Mouse (Mus musculus) T-helper 17 cell (primary cell): Measurements from ENCODE around the gene Tpm3.
"Not testable (repeated sequence)": the region's sequence is repeated elsewhere in the genome, so short reads cannot be mapped to it uniquely, and the experiment has no call there.

ENCODE experiments used
- in situ Hi-C, 2 experiments: fragments of 300-600 bp; cut with MboI, MseI; formaldehyde crosslinking; loops; 1 replicate in 1 of 2; 2 replicates in 1 of 2; pipeline ENCODE4 v1.15.1; 2025; ENCODE audit warnings: high pct_unique_total_duplicates in 2 of 2

Gene Tpm3

GRCm38 (mm10) chr3:90083698-90084324 lies 11.4 kb downstream of the Tpm3 start:
- in situ Hi-C loops: no loop called here

- in situ Hi-C loops: no loop called here
Measured at GRCm38 (mm10) chr3:90084790-90085189, 12.3 kb downstream of the Tpm3 start.

DNA sequence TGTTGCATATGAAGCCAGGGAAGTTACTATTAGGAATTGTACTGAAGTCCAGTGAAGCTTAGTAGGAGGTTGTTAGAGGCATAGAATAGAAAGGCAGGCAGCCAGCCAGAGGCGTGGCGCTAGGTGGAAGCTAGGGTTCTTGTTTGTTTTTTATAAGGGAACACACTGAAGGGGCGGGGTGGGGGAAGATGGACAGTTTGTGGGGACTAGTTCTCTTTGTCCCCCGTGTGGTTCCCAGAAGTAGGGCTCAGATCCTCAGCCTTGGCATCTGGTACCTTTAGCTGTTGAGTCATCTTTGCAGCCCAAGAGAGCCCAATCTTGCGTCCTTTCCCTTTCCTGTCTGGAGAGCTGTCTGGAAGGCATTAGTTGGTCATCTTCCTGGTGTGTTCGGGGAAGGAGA lies 12.8 kb downstream of the Tpm3 start:
- in situ Hi-C loops: no loop called here

DNA sequence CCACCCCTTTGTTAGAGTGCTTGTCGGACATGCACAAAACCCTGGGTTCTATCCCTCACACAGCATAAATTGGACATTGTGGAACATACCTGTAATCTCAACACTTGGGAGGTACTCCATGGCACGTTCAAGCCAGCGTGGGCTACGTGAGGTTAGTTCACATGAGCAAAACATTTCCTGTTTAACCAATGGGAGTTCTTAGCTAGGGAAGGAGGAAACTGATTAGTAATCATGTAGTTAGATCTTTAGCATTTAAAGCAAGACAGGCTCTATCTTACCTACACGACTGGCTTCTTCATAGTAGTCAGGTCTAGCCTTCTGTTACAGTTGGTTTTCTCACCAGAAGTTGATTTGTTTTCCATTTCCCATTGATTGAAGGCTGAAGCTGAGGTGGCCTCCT lies 13.6 kb downstream of the Tpm3 start:
- in situ Hi-C loops: no loop called here

- in situ Hi-C loops: no loop called here
Measured at GRCm38 (mm10) chr3:90088617-90089016, 16.2 kb downstream of the Tpm3 start.

DNA sequence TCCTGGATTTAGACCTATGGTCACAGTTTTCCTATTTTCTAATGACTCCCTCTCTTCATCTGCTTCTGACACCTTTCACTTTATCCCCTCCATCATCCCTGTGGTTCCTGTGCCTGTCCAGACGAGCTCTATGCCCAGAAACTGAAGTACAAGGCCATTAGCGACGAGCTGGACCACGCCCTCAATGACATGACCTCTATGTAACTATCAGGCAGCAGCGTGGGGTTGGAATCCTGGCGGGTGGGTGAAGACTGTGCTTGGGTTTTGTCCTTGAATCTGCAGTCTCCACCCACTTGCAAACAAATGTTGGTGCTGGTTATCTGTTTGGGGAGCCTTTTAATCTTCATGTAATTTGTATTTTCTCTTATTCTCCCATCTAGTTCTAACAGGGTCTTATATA lies 18.4 kb downstream of the Tpm3 start:
- in situ Hi-C loops: no loop called here

GRCm38 (mm10) chr3:90094453-90094852 lies 22.0 kb downstream of the Tpm3 start:
- in situ Hi-C loops: no loop called here

- in situ Hi-C loops: no loop called here
Measured at GRCm38 (mm10) chr3:90097928-90098327, 25.5 kb downstream of the Tpm3 start.

DNA sequence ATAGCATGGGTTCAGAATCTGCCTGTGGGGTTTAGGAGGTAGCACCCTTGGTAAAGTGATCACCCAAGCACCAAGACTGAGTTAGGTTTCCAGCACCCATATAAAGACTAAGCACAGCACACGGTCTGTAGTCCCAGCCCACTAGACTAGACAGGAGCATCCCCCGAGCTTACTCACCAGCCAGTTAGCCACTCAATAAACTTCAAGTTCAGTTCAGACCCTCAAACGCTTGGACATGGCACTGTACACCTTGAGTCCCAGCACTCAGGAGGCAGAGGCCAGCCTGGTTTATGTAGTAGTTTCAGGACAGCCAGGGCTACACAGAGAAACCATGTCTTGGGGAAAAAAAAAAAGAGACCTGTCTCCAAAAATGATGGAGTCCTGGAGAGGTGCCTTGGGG lies 28.6 kb downstream of the Tpm3 start:
- in situ Hi-C loops: no loop called here

- in situ Hi-C loops: no loop called here
Measured at GRCm38 (mm10) chr3:90101673-90102072, 29.2 kb downstream of the Tpm3 start.

DNA sequence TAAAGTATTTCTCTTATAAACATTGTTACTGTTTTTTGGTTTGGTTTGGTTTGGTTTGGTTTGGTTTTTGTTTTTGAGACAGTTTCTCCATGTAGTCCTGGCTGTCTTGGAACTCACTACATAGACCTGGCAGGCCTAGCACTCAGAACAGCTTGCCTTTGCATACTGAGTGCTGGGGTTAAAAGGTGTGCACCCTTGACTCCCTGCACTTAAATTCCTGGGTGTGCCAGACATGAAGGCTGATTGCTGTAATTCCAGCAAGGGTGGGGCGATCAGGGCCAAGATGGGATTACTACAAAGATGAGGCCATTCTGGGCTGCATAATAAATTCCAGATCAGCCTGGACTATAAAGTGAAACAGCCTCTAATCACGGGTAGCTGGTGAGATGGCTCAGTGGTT lies 29.8 kb downstream of the Tpm3 start:
- in situ Hi-C loops: no loop called here

DNA sequence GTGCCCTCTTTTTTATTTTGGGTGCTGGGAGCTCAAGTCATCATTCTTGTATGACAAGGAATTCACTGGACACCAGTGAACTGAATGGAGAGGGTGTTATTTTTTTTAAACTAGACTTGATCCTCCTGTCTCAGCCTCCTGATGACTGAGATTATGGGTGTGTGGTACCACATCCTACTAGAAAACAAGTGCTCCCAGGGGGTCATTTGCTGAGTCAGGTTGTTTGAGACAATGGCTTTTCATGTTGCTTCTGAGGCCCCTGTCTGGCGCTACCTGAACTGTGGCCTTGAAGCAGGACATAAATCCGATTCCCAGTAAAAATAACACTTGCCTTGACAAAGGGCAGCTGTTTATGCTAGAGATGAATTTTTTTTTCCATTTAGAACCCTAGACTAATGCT lies 30.7 kb downstream of the Tpm3 start:
- in situ Hi-C loops: no loop called here

DNA sequence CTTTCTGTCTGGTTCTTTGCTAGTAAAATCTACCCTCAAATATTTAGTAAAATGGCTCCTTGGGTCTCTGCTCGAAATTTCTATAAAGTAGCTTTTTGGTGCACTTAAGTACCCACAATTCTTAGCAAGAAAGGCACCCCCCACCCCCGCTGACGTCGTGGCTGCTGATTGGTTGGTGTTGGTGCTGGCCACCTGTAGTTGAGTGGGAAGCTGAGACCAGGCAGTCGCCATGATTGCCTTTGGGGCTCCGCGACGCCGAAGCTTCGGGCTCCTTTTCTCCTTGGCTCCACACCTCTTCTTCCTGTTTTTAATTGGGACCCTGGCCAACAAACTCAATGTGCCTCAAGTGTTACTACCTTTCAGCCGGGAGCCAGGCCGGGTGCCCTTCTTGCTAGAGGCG lies 31.5 kb downstream of the Tpm3 start, which contains the start of gene Nup210l:
TSS of gene Nup210l (plus strand) at position 195 of the 400 bp plus-strand sequence.
- in situ Hi-C loops: no loop called here

GRCm38 (mm10) chr3:90111706-90112105 lies 39.3 kb downstream of the Tpm3 start:
- in situ Hi-C loops: no loop called here

GRCm38 (mm10) chr3:90114342-90114741 lies 41.9 kb downstream of the Tpm3 start:
- in situ Hi-C loops: no loop called here

GRCm38 (mm10) chr3:90115526-90115925 lies 43.1 kb downstream of the Tpm3 start:
- in situ Hi-C loops: no loop called here

DNA sequence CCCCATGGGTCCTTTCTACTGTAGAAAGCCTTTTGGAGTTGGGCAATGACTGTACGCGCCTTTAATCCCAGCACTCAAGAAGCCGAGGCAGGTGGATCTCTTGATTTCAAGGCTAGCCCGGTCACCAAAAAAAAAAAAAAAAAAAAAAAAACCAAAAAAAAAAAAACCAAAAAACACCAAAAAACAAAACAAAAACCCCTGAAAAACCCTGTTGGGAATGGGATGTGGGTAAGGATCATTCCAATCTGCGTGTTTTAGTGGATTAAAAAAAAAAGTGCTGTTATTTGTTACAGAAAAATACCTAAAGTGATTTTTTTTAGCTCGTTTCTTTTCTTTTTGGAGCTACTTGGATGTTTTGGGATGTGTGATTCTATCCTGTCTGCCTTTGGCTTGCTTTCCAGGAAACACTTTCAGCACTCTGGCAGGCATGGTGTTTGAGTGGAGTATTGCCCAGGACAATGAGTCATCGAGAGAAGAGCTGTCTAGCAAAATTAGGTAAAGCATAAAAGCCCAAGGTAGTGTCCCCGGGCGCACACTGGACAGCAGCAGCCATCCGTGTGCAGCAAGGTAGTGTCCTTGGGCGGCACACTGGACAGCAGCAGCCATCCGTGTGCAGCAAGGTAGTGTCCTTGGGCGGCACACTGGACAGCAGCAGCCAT lies 45.8 kb downstream of the Tpm3 start:
- in situ Hi-C loops: no loop called here

DNA sequence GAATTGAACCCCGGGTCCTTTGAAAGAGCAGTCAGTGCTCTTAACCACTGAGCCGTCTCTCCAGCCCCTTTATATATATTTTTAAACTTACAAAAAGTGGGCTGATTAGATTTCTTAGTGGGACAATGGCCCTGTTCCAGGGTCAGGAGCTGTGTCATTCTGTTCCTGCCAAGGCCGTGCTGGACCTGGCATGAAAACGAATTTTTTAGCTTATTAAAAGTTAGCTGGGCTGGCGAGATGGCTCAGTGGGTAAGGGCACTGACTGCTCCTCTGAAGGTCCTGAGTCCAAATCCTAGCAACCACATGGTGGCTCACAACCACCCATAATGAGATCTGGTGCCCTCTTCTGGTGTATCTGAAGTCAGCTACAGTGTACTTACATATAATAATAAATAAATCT lies 49.6 kb downstream of the Tpm3 start:
- in situ Hi-C loops: not testable (repeated sequence)

DNA sequence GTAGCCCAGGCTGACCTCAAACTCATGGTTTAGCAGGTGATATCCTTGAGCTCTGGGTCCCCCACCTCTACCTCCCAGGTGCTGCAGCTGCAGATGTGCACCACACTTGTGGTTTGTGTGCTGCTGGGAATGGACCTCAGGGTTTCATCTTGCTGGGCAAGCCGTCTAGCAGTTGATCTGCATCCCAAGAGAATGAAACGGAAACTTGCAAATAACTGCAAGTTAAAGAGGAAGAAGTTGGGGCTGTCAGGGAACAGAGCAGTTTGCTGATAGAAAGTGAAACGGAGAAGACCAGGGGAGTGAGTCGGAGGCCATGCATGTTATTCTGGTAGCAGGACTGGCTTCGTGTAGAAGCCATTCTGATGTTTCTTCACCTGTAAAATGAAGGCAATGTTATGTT lies 53.3 kb downstream of the Tpm3 start:
- in situ Hi-C loops: no loop called here

DNA sequence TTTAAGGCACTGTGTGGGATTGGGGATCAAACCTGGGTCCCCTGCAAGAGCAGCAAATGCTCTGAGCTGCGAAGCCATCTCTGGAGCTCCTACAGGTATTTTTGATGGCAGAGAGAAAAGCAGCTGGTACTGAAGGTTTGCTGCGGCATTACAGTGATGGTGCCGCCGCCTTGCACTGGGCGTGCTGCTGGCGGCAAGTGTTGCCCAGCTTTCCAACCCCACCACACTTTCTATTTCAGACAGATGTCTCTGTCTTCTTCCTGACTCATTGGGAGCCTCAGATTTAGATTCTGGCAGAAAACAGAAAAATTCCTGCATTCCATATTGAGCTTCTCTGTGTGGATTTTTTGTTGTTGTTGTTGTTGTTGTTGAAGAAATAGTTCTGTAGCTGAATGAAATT lies 55.4 kb downstream of the Tpm3 start:
- in situ Hi-C loops: no loop called here

DNA sequence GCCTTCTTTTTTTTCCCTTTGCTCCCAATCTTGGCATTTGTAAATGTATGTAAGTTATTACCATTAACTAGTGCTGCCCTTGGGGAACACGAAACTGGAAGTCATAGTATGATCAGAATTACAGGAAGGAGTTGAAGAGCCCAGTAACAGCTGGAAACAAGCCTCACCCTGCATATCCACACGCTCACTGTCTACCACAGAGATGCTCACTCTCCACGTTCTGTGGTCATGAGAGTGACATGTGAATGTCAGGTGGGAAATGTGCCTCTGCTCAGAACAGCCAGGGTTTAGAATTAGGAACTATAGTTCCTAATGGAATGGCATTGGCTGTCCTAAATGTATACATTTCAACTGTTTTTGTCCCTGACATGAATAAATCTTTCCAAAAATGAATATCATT lies 60.3 kb downstream of the Tpm3 start:
- in situ Hi-C loops: no loop called here

GRCm38 (mm10) chr3:90133331-90133730 lies 60.9 kb downstream of the Tpm3 start:
- in situ Hi-C loops: no loop called here

DNA sequence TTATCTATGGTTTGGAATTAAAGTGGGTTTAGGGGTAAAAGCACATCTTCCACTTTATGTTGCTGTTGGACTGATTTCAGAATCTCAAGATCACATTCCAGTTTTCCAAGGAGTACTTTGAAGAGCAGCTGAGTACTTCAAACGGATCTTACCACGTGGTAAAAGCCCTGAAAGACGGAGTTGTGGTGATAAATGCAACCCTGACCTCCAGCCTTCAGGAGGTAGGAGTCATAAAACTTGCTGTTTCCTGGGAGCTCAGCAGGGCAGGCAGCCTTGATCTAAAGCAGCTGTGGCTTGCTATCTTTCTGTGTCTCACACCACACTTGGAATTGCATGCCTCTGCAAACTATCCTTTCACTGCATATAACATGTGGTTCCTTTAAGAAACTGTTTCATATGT lies 62.0 kb downstream of the Tpm3 start:
- in situ Hi-C loops: no loop called here

DNA sequence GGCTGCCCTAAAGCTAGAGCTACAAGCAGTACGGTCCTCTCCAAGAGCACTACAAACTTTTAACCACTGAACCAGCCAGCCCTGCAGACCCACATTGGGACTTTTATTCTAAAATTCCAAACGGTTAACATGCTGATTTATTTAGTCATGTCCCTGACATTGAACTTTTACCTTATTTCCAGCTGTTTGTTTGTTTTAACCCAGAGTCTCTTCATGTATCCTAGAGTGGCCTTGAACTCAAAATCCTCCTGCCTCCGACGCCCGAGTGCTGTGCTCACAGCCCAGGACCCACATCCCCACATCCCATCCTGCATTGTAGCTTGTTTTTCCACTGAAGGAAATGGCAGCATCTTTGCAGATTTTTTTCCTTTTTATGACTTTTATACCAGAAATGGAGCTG lies 62.5 kb downstream of the Tpm3 start:
- in situ Hi-C loops: no loop called here
